Mouse (Mus musculus) stomach, embryonic 14.5 days (tissue): ENCODE data around the gene Prelid3b. TPM values are rescaled to one million over a fixed set of nuclear protein-coding genes. Genes with fewer than 3 reads are reported as not detected.

Experiments used
- ATAC-seq: fragments of 200-750 bp; cut with Nextera tagmentation; 2 replicates; pipeline ENCODE4 v1.8.0; 2017; ENCODE audit warnings: low read depth, moderate TSS enrichment; ENCODE audit not compliant: insufficient number of reproducible peaks, insufficient read depth, low FRiP score
- H3K27ac ChIP-seq: fragments of 300-500 bp; sonication (generic); 2 replicates; pipeline ENCODE4 v1.5.1; 2014; ENCODE audit warnings: mild to moderate bottlenecking, low read length, moderate library complexity, mixed read lengths
- H3K27me3 ChIP-seq: fragments of 300-500 bp; sonication (generic); 2 replicates; pipeline ENCODE4 v1.6.1; 2014; ENCODE audit warnings: low read length, control low read depth, mixed read lengths; ENCODE audit not compliant: control insufficient read depth, insufficient read depth
- H3K36me3 ChIP-seq: fragments of 300-500 bp; sonication (generic); 2 replicates; pipeline ENCODE4 v1.6.1; 2014; ENCODE audit warnings: mild to moderate bottlenecking, control low read depth, low read length, moderate library complexity, mixed read lengths; ENCODE audit not compliant: control insufficient read depth, insufficient read depth
- H3K4me1 ChIP-seq: fragments of 300-500 bp; sonication (generic); 2 replicates; pipeline ENCODE4 v1.6.1; 2014; ENCODE audit warnings: low read length, control low read depth, mixed read lengths; ENCODE audit not compliant: control insufficient read depth, insufficient read depth
- H3K4me2 ChIP-seq: fragments of 300-500 bp; sonication (generic); replicated peaks from 2 replicates; pipeline ENCODE4 v1.6.1; 2014; ENCODE audit warnings: low read depth, low read length, control low read depth
- H3K4me3 ChIP-seq: fragments of 300-500 bp; sonication (generic); 2 replicates; pipeline ENCODE4 v1.5.1; 2014; ENCODE audit warnings: low read depth, low read length, control low read depth
- H3K9ac ChIP-seq: fragments of 300-500 bp; sonication (generic); replicated peaks from 2 replicates; pipeline ENCODE4 v1.6.1; 2014; ENCODE audit warnings: low read depth, mild to moderate bottlenecking, control low read depth, low read length, moderate library complexity, mixed read lengths
- H3K9me3 ChIP-seq: fragments of 300-500 bp; sonication (generic); 2 replicates; pipeline ENCODE4 v1.6.1; 2016; ENCODE audit warnings: low read depth, low read length, control low read depth; ENCODE audit not compliant: control insufficient read depth
- WGBS: fragments of 180-500 bp; shearing (Covaris S2); extraction: QIAGEN DNeasy Blood & Tissue Kit; methylation state at CpG from one replicate; pipeline ENCODE4 v1.1.7; 2014; 5-methylcytosine and 5-hydroxymethylcytosine counted together
- polyA plus RNA-seq: library from polyadenylated mRNA; unstranded; fragments of >200 nt; fragmentation: Nextera tagmentation; extraction: Ambion mirVana; gene quantifications from 2 replicates; pipeline ENCODE4 v1.2.1, GENCODE M21; 2014

Prelid3b gene
- polyA plus RNA-seq, 1 experiment from 2014 or later, result 99.9 TPM

DNA sequence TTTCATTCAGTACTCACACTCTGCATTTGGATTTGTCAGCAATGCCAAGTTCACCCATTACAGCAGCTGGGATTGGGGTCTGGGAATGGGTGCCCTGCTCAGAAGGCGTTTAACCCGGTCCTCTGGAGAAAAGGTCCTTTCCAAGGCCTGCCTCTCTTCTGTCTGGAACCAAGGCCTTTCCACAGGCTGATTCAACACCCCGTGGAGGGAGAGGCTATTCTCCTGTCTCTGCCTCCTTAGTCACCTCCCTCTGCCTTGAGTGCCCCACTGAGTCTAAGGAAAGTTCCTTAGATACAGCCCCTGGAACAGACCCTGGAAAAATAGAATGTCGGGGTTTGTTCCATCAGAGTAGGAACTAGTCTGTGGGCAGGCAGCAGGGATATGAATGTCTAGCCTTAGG lies 24.5 kb downstream of the Prelid3b start:
- no peaks in the 10 kb centered on the region for H3K27me3 ChIP-seq
- H3K9me3 ChIP-seq, result no peaks in the 10 kb centered on the region
- no peak for ATAC-seq
- no peak overlapping the region for H3K9ac ChIP-seq
- H3K36me3 ChIP-seq, result no peaks in the 10 kb centered on the region
- no peak overlapping the region for H3K27ac ChIP-seq
- WGBS, result 89% methylated on average over 4 of the region's 4 CpGs
- no peak overlapping the region for H3K4me2 ChIP-seq
- H3K4me1 ChIP-seq, result no peaks in the 10 kb centered on the region
- no peak overlapping the region for H3K4me3 ChIP-seq

DNA sequence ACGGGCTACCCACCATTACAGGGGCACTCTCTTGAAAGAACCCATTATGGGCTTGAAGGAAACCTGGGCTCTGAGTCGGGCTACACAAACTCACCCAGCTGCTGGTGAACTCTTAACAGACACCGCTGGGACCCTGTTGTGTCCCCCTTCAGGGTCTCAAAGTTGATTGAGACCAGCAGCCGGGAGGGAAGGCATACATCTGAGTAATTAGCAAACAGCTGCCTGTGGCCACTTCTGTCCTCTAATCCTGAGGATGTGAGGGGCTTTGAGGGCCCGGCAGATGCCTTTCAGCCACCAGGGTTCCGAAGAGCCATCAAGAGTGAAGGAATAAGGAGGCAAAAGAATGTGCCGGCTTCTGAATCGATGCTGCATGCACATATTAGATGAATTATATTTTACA lies 26.0 kb downstream of the Prelid3b start:
- H3K4me1 ChIP-seq, result peaks cover 4% of the 10 kb centered on the region; the same call in 1 of the 2 replicates
- no peaks in the 10 kb centered on the region for H3K9me3 ChIP-seq
- H3K9ac ChIP-seq, result no peak overlapping the region
- no peak overlapping the region for H3K4me2 ChIP-seq
- ATAC-seq, result no peak
- H3K27ac ChIP-seq, result no peak overlapping the region
- no peaks in the 10 kb centered on the region for H3K36me3 ChIP-seq
- WGBS, result 60% methylated on average over 8 of the region's 8 CpGs
- no peak overlapping the region for H3K4me3 ChIP-seq
- no peaks in the 10 kb centered on the region for H3K27me3 ChIP-seq

DNA sequence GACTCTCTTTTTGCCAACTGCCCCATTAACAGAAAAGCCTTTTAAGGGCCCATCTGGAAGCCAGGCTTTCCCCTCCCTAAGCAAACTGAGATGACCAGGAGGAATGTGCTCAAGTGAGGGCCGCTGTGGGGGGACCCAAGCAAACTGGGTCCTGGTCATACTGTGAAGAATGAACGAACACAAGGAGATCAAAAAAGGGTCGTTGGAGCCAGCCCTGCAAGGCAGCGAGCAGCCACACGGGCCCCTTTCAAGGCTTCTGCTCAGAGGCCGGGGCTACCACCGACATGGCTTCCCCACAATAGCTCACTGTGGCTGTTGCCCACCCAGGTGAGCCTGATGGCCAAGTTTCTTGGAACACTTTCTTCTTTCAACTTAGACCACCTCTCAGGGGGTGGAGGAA lies 26.4 kb downstream of the Prelid3b start:
- ATAC-seq, result no peak
- H3K36me3 ChIP-seq, result no peaks in the 10 kb centered on the region
- no peak overlapping the region for H3K27ac ChIP-seq
- WGBS, result 46% methylated on average over 7 of the region's 7 CpGs
- no peaks in the 10 kb centered on the region for H3K9me3 ChIP-seq
- no peak overlapping the region for H3K9ac ChIP-seq
- H3K4me1 ChIP-seq, result peaks cover 4% of the 10 kb centered on the region; the same call in 1 of the 2 replicates
- no peak overlapping the region for H3K4me2 ChIP-seq
- H3K27me3 ChIP-seq, result no peaks in the 10 kb centered on the region
- H3K4me3 ChIP-seq, result no peak overlapping the region

GRCm38 (mm10) chr2:174445018-174445417 lies 27.9 kb downstream of the Prelid3b start:
- Histone ChIP-seq H3K9me3 (no peaks in the 10 kb centered on the region), H3K9ac (no peak overlapping the region), H3K4me1 (peaks cover 4% of the 10 kb centered on the region; the same call in 1 of the 2 replicates), H3K27me3 (no peaks in the 10 kb centered on the region), H3K27ac (no peak overlapping the region), H3K4me2 (no peak overlapping the region), H3K36me3 (no peaks in the 10 kb centered on the region), H3K4me3 (no peak overlapping the region)
- ATAC-seq, result no peak
- WGBS, result 71% methylated on average over 6 of the region's 6 CpGs

DNA sequence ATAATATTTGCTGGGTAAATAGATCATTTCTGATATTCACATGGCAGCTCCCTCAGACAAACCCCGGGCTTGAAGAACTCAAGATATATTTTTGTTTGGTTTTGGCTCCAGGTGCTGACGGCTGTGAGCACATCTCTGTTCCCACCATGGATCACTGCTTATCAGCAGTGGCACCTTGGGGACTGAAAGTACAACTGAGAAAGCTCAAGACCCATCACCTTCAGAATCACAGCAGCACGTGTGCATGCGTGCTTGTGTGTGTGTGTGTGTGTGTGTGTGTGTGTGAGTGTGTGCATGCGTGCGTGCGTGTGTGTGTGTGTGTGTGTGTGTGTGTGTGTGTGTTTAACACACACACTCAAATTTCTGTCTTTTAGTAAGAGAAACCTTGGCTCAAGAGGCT lies 28.5 kb downstream of the Prelid3b start:
- H3K9ac ChIP-seq, result no peak overlapping the region
- H3K27ac ChIP-seq, result no peak overlapping the region
- ATAC-seq, result no peak
- peaks cover 5% of the 10 kb centered on the region for H3K4me1 ChIP-seq
- 70% methylated on average over 7 of the region's 7 CpGs for WGBS
- H3K36me3 ChIP-seq, result no peaks in the 10 kb centered on the region
- H3K4me3 ChIP-seq, result no peak overlapping the region
- no peak overlapping the region for H3K4me2 ChIP-seq
- no peaks in the 10 kb centered on the region for H3K27me3 ChIP-seq
- H3K9me3 ChIP-seq, result no peaks in the 10 kb centered on the region

- H3K27me3 ChIP-seq, result no peaks in the 10 kb centered on the region
- no peak for ATAC-seq
Observed at GRCm38 (mm10) chr2:174443046-174443445, 29.8 kb downstream of the Prelid3b start.

DNA sequence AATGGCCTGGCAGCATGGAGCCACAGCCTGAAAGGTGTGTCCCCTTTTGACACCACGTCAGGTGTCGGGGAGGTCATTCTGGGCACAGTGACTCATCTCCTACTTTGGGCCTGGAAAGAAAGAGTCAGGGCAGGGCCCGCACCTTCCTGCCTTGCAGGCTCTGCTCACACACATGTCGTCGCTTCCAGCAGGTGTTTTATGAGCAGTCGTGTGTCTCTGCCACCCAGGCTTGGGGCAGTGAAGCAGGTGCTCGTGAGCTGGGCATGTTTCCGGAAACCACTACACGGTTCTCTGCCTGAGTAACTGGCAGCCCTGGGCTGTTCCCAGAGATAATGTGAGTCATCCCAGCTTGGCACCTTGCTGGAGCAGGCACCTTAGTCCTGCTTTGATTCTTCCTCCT lies 30.4 kb downstream of the Prelid3b start:
- peaks cover 19% of the 10 kb centered on the region for H3K4me1 ChIP-seq
- no peaks in the 10 kb centered on the region for H3K27me3 ChIP-seq
- no peak overlapping the region for H3K27ac ChIP-seq
- no peak overlapping the region for H3K9ac ChIP-seq
- H3K4me2 ChIP-seq, result no peak overlapping the region
- 67% methylated on average over 9 of the region's 9 CpGs for WGBS
- H3K36me3 ChIP-seq, result no peaks in the 10 kb centered on the region
- no peak for ATAC-seq
- no peak overlapping the region for H3K4me3 ChIP-seq
- H3K9me3 ChIP-seq, result no peaks in the 10 kb centered on the region

More at GRCm38 (mm10) chr2:174443046-174443445, 29.8 kb downstream of the Prelid3b start:
- Histone ChIP-seq H3K27ac (peak overlapping the region; percentile 15; the same call in 1 of the 2 replicates), H3K9me3 (no peaks in the 10 kb centered on the region), H3K4me1 (peaks cover 13% of the 10 kb centered on the region), H3K9ac (no peak overlapping the region), H3K36me3 (no peaks in the 10 kb centered on the region), H3K4me3 (no peak overlapping the region), H3K4me2 (no peak overlapping the region)
- WGBS, result 53% methylated on average over 2 of the region's 2 CpGs

GRCm38 (mm10) chr2:174441898-174442297 lies 31.0 kb downstream of the Prelid3b start:
- no peak overlapping the region for H3K4me2 ChIP-seq

GRCm38 (mm10) chr2:174439961-174440360 lies 32.9 kb downstream of the Prelid3b start:
- no peak overlapping the region for H3K4me2 ChIP-seq
- no peak overlapping the region for H3K27ac ChIP-seq
- peaks cover 19% of the 10 kb centered on the region for H3K4me1 ChIP-seq
- 83% methylated on average over 9 of the region's 9 CpGs for WGBS
- H3K9me3 ChIP-seq, result no peaks in the 10 kb centered on the region
- no peak for ATAC-seq
- H3K27me3 ChIP-seq, result no peaks in the 10 kb centered on the region
- H3K4me3 ChIP-seq, result no peak overlapping the region
- H3K36me3 ChIP-seq, result no peaks in the 10 kb centered on the region
- no peak overlapping the region for H3K9ac ChIP-seq

More at GRCm38 (mm10) chr2:174441898-174442297, 31.0 kb downstream of the Prelid3b start:
- no peak overlapping the region for H3K27ac ChIP-seq
- no peak overlapping the region for H3K4me3 ChIP-seq
- no peaks in the 10 kb centered on the region for H3K36me3 ChIP-seq
- H3K27me3 ChIP-seq, result no peaks in the 10 kb centered on the region
- H3K9ac ChIP-seq, result no peak overlapping the region
- no peak for ATAC-seq
- H3K4me1 ChIP-seq, result peaks cover 19% of the 10 kb centered on the region
- 68% methylated on average over 4 of the region's 4 CpGs for whole genome bisulfite sequencing
- no peaks in the 10 kb centered on the region for H3K9me3 ChIP-seq
